Mouse (Mus musculus): ENCODE data around the gene Pet100. TPM values are rescaled to one million over a fixed set of nuclear protein-coding genes. Genes with fewer than 3 reads are reported as not detected.
A peak's percentile ranks its signal among the peaks of the same experiment; 100 is the strongest.

Pet100 gene
- polyA plus RNA-seq, 1 experiment from 2014 or later = 117 TPM

DNA sequence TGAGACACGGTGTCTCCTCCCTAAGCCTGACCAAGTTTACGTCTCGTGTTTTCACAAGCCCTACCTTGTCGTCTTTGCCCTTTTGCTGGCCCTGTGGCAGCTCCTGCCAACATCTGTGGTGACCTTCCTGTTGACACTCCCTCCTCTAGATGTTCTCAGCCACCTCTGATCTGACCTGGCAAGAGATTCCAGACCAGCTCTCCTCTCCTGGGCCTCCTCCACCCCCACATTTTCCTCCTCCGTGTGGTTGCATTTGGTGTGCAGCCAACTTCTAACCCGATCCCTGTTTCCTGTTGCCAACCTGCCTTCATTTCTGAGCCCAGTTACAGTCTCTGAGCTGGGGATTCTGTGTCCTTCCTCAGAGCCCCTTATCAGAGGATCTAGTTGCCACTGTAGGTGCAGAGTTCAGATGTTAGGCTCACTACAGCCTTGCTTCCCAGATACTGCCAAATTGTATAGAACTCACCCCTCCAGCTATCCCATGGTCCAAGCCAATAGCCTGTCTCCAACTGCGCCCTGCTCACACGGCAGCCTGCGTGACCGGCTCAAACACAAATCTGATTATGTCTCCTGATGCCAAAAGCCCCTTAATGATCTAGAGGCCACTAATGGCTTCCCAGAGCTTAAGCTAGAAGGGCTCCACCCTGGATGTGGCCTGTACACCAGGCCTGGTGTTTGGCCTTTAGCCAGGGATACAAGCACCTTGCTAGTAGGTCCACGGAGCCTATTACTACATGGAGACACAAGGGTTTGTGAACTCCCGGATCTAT lies 12.1 kb upstream of the Pet100 start:
- 67% methylated on average over 12 of the region's 12 CpGs for WGBS

DNA sequence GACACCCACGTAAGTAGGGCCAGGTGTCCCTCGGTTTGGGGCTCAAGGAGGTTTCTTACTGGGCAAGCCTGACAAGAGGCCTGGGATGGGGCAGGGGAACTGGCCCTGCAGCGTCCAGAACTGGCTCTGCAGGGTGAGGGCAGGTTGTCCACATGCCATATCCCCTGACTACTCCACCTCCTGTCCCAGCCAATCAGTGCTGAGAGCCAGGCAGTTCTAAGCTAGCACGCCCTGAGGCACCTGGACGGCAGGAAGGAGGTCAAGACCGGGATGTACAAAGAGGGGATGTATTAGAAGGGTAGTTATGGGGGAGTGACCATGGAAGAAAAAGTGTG lies 11.6 kb upstream of the Pet100 start:
- H3K27ac ChIP-seq (ENCODE audit: low read length) = no peak overlapping the region
- H3K9me3 ChIP-seq (ENCODE audit: low read length) = no peaks in the 10 kb centered on the region
- DNase-seq (ENCODE audit: low spot score) = peak; percentile 30
- no peaks in the 10 kb centered on the region for H3K4me1 ChIP-seq (ENCODE audit: insufficient read depth, low read depth, low read length)
- peaks cover 17% of the 10 kb centered on the region for H3K36me3 ChIP-seq (ENCODE audit: insufficient read depth, low read length)
- H3K4me2 ChIP-seq (replicated peaks; ENCODE audit: low read depth, low read length) = no peak overlapping the region
- no peaks in the 10 kb centered on the region for H3K27me3 ChIP-seq (replicated peaks; ENCODE audit: insufficient read depth, low read length)
- no peak overlapping the region for H3K4me3 ChIP-seq (ENCODE audit: low read depth, low read length)
- no peak overlapping the region for H3K9ac ChIP-seq (replicated peaks; ENCODE audit: low read depth)
- TF ChIP-seq CTCF (IDR thresholded peaks at IDR 0.05) = no peak
- TF ChIP-seq EP300 (IDR thresholded peaks at IDR 0.05) = no peak
- 72% methylated on average over 6 of the region's 6 CpGs for WGBS
- ATAC-seq = peak; percentile 70

More for the DNA sequence above, 12.1 kb upstream of the Pet100 start:
- H3K9me3 ChIP-seq (ENCODE audit: low read length) = no peaks in the 10 kb centered on the region
- no peak overlapping the region for H3K4me3 ChIP-seq (ENCODE audit: low read depth, low read length)
- H3K4me2 ChIP-seq (replicated peaks; ENCODE audit: low read depth, low read length) = no peak overlapping the region
- ATAC-seq (peak; percentile 46), DNase-seq (ENCODE audit: low spot score) (peak; percentile 41)
- H3K9ac ChIP-seq (replicated peaks; ENCODE audit: low read depth) = no peak overlapping the region
- peaks cover 14% of the 10 kb centered on the region for H3K36me3 ChIP-seq (ENCODE audit: insufficient read depth, low read length)
- H3K27me3 ChIP-seq (replicated peaks; ENCODE audit: insufficient read depth, low read length) = no peaks in the 10 kb centered on the region
- no peak for TF ChIP-seq CTCF (IDR thresholded peaks at IDR 0.05)
- no peak for TF ChIP-seq EP300 (IDR thresholded peaks at IDR 0.05)
- no peaks in the 10 kb centered on the region for H3K4me1 ChIP-seq (ENCODE audit: insufficient read depth, low read depth, low read length)
- peak overlapping the region; percentile 55; the same call in 1 of the 2 replicates for H3K27ac ChIP-seq (ENCODE audit: low read length)

DNA sequence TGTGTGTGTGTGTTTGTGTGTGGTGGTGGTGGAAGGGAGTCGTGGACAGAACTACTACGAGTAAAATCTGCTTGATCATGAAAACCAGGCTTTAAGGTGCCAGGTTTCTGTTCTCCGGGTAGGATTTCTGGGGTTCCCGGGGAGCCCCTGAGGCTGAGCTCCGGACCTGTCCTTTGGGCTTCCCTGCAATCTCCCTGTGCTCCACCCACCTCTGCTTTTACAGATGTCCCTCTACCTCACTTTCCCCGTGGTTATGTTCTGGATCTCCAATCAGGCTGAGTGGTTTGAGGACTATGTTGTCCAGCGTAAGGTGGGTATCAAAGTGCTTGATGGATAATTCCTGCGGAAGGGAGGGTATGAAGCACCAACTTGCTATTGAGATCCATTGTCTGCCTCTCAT lies 771 bp downstream of the Pet100 start:
- 68% methylated on average over 8 of the region's 8 CpGs for WGBS
- peak overlapping the region; percentile 68; the same call in 1 of the 2 replicates for H3K4me3 ChIP-seq (ENCODE audit: low read depth, low read length)
- ATAC-seq (no peak), DNase-seq (ENCODE audit: low spot score) (no peak)
- peaks cover 9% of the 10 kb centered on the region; the same call in 1 of the 2 replicates for H3K4me1 ChIP-seq (ENCODE audit: insufficient read depth, low read depth, low read length)
- no peaks in the 10 kb centered on the region for H3K9me3 ChIP-seq (ENCODE audit: low read length)
- H3K27me3 ChIP-seq (replicated peaks; ENCODE audit: insufficient read depth, low read length) = no peaks in the 10 kb centered on the region
- H3K4me2 ChIP-seq (replicated peaks; ENCODE audit: low read depth, low read length) = peak overlapping the region; percentile 62
- no peak overlapping the region for H3K9ac ChIP-seq (replicated peaks; ENCODE audit: low read depth)
- no peak for TF ChIP-seq CTCF (IDR thresholded peaks at IDR 0.05)
- TF ChIP-seq EP300 (IDR thresholded peaks at IDR 0.05) = no peak
- no peak overlapping the region for H3K27ac ChIP-seq (ENCODE audit: low read length)
- H3K36me3 ChIP-seq (ENCODE audit: insufficient read depth, low read length) = no peaks in the 10 kb centered on the region; the same call in 1 of the 2 replicates

DNA sequence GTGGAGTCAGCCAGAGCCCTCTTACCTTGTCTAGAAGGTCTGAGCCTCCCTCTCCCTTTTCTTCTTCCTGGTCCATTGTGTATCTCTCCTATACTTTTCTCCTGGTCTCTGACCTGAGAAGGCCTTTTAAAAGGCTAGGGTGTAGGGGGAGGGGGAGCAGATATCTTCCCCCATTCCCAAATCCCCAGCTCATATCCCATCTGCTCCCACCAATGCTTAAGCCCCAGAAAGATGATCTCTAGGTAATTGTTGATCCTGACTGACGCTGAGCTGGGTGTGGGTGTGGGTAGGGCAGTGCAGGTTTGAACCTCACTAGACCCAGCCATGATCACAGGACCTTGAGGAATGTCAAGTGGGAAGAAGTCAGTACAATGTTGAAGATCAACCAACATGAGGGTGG lies 4.1 kb downstream of the Pet100 start, which contains the start of gene Pcp2:
Gene Pcp2 (minus strand): TSS at position 101 of the 400 bp plus-strand sequence.
- Histone ChIP-seq H3K4me3 (ENCODE audit: low read depth, low read length) (no peak within 1 kb of the TSS), H3K4me2 (replicated peaks; ENCODE audit: low read depth, low read length) (no peak within 1 kb of the TSS), H3K36me3 (ENCODE audit: insufficient read depth, low read length) (no peaks in the 10 kb centered on the region), H3K9ac (replicated peaks; ENCODE audit: low read depth) (no peak within 1 kb of the TSS), H3K27me3 (replicated peaks; ENCODE audit: insufficient read depth, low read length) (no peaks in the 10 kb centered on the region), H3K9me3 (ENCODE audit: low read length) (no peaks in the 10 kb centered on the region), H3K4me1 (ENCODE audit: insufficient read depth, low read depth, low read length) (peaks cover 3% of the 10 kb centered on the region; the same call in 1 of the 2 replicates), H3K27ac (ENCODE audit: low read length) (no peak within 1 kb of the TSS)
- TF ChIP-seq EP300 (IDR thresholded peaks at IDR 0.05) = no peak
- TF ChIP-seq CTCF (IDR thresholded peaks at IDR 0.05) = no peak
- no peak for ATAC-seq
- DNase-seq (ENCODE audit: low spot score) = no peak
- 64% methylated on average over 1 of the region's 1 CpGs for WGBS

DNA sequence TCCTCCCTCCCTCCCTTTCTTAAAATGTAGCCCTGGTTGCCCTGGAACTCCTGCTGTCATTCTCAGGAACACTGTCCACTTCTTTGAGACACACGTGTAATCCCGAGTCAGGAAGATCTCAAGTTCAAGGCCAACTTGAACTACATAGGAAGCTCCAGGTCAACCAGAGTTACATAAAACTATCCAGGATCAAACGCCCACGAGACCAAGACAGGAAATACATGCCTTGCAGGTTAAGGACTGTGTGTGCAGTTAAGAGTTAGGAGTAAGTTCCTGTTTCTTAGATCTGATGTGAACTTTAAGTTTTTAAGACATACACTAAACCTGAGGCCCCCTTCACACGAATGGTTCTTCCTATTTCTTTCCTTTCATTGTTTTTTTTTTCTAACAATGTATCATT lies 5.6 kb downstream of the Pet100 start:
- WGBS = 46% methylated on average over 5 of the region's 5 CpGs
- Histone ChIP-seq H3K9me3 (ENCODE audit: low read length) (no peaks in the 10 kb centered on the region), H3K4me3 (ENCODE audit: low read depth, low read length) (no peak overlapping the region), H3K4me1 (ENCODE audit: insufficient read depth, low read depth, low read length) (peaks cover 3% of the 10 kb centered on the region; the same call in 1 of the 2 replicates), H3K9ac (replicated peaks; ENCODE audit: low read depth) (no peak overlapping the region), H3K27ac (ENCODE audit: low read length) (no peak overlapping the region), H3K36me3 (ENCODE audit: insufficient read depth, low read length) (no peaks in the 10 kb centered on the region), H3K27me3 (replicated peaks; ENCODE audit: insufficient read depth, low read length) (no peaks in the 10 kb centered on the region), H3K4me2 (replicated peaks; ENCODE audit: low read depth, low read length) (no peak overlapping the region)
- TF ChIP-seq CTCF (IDR thresholded peaks at IDR 0.05) (no peak), EP300 (IDR thresholded peaks at IDR 0.05) (no peak)
- DNase-seq (ENCODE audit: low spot score) (no peak), ATAC-seq (no peak)

DNA sequence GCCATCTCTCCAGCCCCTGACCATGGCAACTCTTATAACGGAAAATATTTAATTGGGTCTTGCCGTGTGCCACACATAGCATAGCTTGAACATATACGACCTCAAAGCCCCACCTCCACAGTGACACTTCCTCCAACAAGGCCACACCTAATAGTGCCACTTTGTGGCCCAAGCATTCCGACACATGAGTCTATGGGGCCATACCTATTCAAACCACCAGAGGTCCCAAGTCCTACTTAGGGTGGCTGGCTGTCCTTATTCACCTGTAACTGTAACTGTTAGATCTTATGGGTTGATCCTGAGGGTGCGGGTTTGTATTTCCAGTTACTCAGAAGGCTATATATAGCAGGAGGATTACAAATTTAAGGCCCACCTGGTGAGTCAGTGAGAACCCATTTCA lies 6.7 kb downstream of the Pet100 start:
- DNase-seq (ENCODE audit: low spot score) = peak; percentile 69
- Histone ChIP-seq H3K9ac (replicated peaks; ENCODE audit: low read depth) (no peak overlapping the region), H3K36me3 (ENCODE audit: insufficient read depth, low read length) (no peaks in the 10 kb centered on the region), H3K4me1 (ENCODE audit: insufficient read depth, low read depth, low read length) (peaks cover 3% of the 10 kb centered on the region; the same call in 1 of the 2 replicates), H3K27me3 (replicated peaks; ENCODE audit: insufficient read depth, low read length) (no peaks in the 10 kb centered on the region), H3K9me3 (ENCODE audit: low read length) (no peaks in the 10 kb centered on the region), H3K4me2 (replicated peaks; ENCODE audit: low read depth, low read length) (no peak overlapping the region), H3K27ac (ENCODE audit: low read length) (no peak overlapping the region), H3K4me3 (ENCODE audit: low read depth, low read length) (no peak overlapping the region)
- WGBS = 28% methylated on average over 5 of the region's 5 CpGs
- no peak for ATAC-seq
- TF ChIP-seq CTCF (IDR thresholded peaks at IDR 0.05) (peak; percentile 70), EP300 (IDR thresholded peaks at IDR 0.05) (no peak)

All from lung, postnatal 0 days (tissue).